10 mouse cellular contexts compared by ENCODE assay signal in genomic region chr15:78172256-78172898, GRCm38 (mm10). TPM values are rescaled to one million over a fixed set of nuclear protein-coding genes. Genes with fewer than 3 reads are reported as not detected.
DNase-seq lines count a peak whose midpoint lies in the region; ATAC-seq lines count a peak whose summit lies in the region.
"Had no signal": no experiment of that assay in that cellular context is flagged by ENCODE, and none has a peak within 500 bp of the region (broad histone marks: within the 10 kb centered on the region; RNA-seq: fewer than 3 reads in every experiment).

No protein-coding gene starts in this region.

- H3K9ac ChIP-seq in intestine, embryonic 14.5 days (ENCODE audit: low read length), result no peak overlapping the region
- H3K9ac ChIP-seq in intestine, embryonic 16.5 days (ENCODE audit: low read depth, low read length), result no peak overlapping the region
- peak overlapping the region; percentile 83 for H3K9ac ChIP-seq in forebrain, embryonic 11.5 days (ENCODE audit: low read length)
- no peak overlapping the region for H3K9ac ChIP-seq in liver, embryonic 16.5 days (ENCODE audit: low read depth, low read length)
- H3K9ac ChIP-seq in kidney, embryonic 16.5 days (replicated peaks; ENCODE audit: low read length), result no peak overlapping the region

- no peak overlapping the region for H3K27ac ChIP-seq in intestine, embryonic 14.5 days (ENCODE audit: low read depth)
- H3K27ac ChIP-seq in intestine, embryonic 16.5 days (ENCODE audit: low read length), result no peak overlapping the region
- H3K27ac ChIP-seq in forebrain, embryonic 11.5 days (ENCODE audit: low read depth, low read length), result no peak overlapping the region
- no peak overlapping the region for H3K27ac ChIP-seq in liver, embryonic 16.5 days (ENCODE audit: low read length)
- no peak overlapping the region for H3K27ac ChIP-seq in kidney, embryonic 16.5 days (ENCODE audit: low read length)

- H3K36me3 ChIP-seq in intestine, embryonic 14.5 days (ENCODE audit: control insufficient read depth, insufficient read depth, low read length), result peaks cover 5% of the 10 kb centered on the region; the same call in 1 of the 2 replicates
- H3K36me3 ChIP-seq in intestine, embryonic 16.5 days (ENCODE audit: control insufficient read depth, insufficient read depth, low read length), result no peaks in the 10 kb centered on the region
- H3K36me3 ChIP-seq in forebrain, embryonic 11.5 days (ENCODE audit: control insufficient read depth, insufficient read depth, low read length), result no peaks in the 10 kb centered on the region
- H3K36me3 ChIP-seq in liver, embryonic 16.5 days (ENCODE audit: control insufficient read depth, insufficient read depth), result no peaks in the 10 kb centered on the region
- no peaks in the 10 kb centered on the region for H3K36me3 ChIP-seq in kidney, embryonic 16.5 days (ENCODE audit: insufficient read depth, low read length)

- peaks cover 15% of the 10 kb centered on the region for H3K4me1 ChIP-seq in intestine, embryonic 14.5 days (replicated peaks; ENCODE audit: control insufficient read depth, insufficient read depth, low read length)
- peaks cover 14% of the 10 kb centered on the region; the same call in 1 of the 2 replicates for H3K4me1 ChIP-seq in intestine, embryonic 16.5 days (ENCODE audit: control insufficient read depth, insufficient read depth, low read length)
- H3K4me1 ChIP-seq in forebrain, embryonic 11.5 days (replicated peaks; ENCODE audit: control insufficient read depth, insufficient read depth, low read length), result peaks cover 10% of the 10 kb centered on the region; the same call in 1 of the 2 replicates
- H3K4me1 ChIP-seq in liver, embryonic 16.5 days (ENCODE audit: control insufficient read depth, low read depth, low read length), result peaks cover 18% of the 10 kb centered on the region
- peaks cover 14% of the 10 kb centered on the region for H3K4me1 ChIP-seq in kidney, embryonic 16.5 days (ENCODE audit: insufficient read depth, low read length)

- H3K4me3 ChIP-seq in intestine, embryonic 14.5 days (ENCODE audit: low read depth, low read length), result no peak overlapping the region
- H3K4me3 ChIP-seq in intestine, embryonic 16.5 days (ENCODE audit: low read length), result no peak overlapping the region
- H3K4me3 ChIP-seq in forebrain, embryonic 11.5 days (ENCODE audit: low read depth, low read length), result peak overlapping the region; percentile 57
- H3K4me3 ChIP-seq in liver, embryonic 16.5 days (ENCODE audit: low read depth, low read length), result no peak overlapping the region
- no peak overlapping the region for H3K4me3 ChIP-seq in kidney, embryonic 16.5 days (ENCODE audit: low read length)

- 84% methylated on average over 11 of the region's 11 CpGs for WGBS in intestine, embryonic 14.5 days
- 78% methylated on average over 11 of the region's 11 CpGs for WGBS in intestine, embryonic 16.5 days
- WGBS in forebrain, embryonic 11.5 days, result 73% methylated on average over 11 of the region's 11 CpGs
- 59% methylated on average over 11 of the region's 11 CpGs for WGBS in liver, embryonic 16.5 days (ENCODE audit: insufficient replicate concordance)
- WGBS in kidney, embryonic 16.5 days, result 81% methylated on average over 11 of the region's 11 CpGs

- H3K27me3 ChIP-seq in intestine, embryonic 14.5 days (replicated peaks; ENCODE audit: control insufficient read depth, insufficient read depth, low read length), result no peaks in the 10 kb centered on the region
- no peaks in the 10 kb centered on the region for H3K27me3 ChIP-seq in intestine, embryonic 16.5 days (replicated peaks; ENCODE audit: control insufficient read depth, insufficient read depth, low read length)
- no peaks in the 10 kb centered on the region for H3K27me3 ChIP-seq in forebrain, embryonic 11.5 days (ENCODE audit: control insufficient read depth, insufficient read depth, low read length)
- H3K27me3 ChIP-seq in liver, embryonic 16.5 days (ENCODE audit: control insufficient read depth, insufficient read depth, low read depth, low read length), result no peaks in the 10 kb centered on the region
- H3K27me3 ChIP-seq in kidney, embryonic 16.5 days (ENCODE audit: insufficient read depth, low read length), result no peaks in the 10 kb centered on the region
- H3K27me3 ChIP-seq: Patski had no signal

- DNase-seq in intestine, embryonic 14.5 days (ENCODE audit: low spot score), result no peak
- peak; percentile 21 to 23 for DNase-seq in CD8-positive naive resting alpha-beta T cell, adult 2 months (ENCODE audit: low read depth in 2 of 2, low spot score in 2 of 2)
- DNase-seq in forebrain, embryonic 11.5 days (ENCODE audit: low spot score), result no peak
- peak; percentile 59 for DNase-seq in thymus, postnatal 4 days
- DNase-seq in kidney, adult 9 months, result no peak

- no peak for ATAC-seq in intestine, embryonic 14.5 days (replicated peaks; ENCODE audit: low FRiP score, low TSS enrichment, low read depth)
- ATAC-seq in intestine, embryonic 16.5 days, result no peak
- no peak for ATAC-seq in forebrain, embryonic 11.5 days (replicated peaks; ENCODE audit: low FRiP score)
- no peak for ATAC-seq in liver, embryonic 16.5 days (ENCODE audit: low read depth)
- ATAC-seq in kidney, embryonic 16.5 days (ENCODE audit: low FRiP score, low TSS enrichment), result no peak
- ATAC-seq: Patski had no signal

- no peaks in the 10 kb centered on the region for H3K9me3 ChIP-seq in intestine, embryonic 14.5 days (ENCODE audit: control insufficient read depth, low read length)
- no peaks in the 10 kb centered on the region for H3K9me3 ChIP-seq in intestine, embryonic 16.5 days (ENCODE audit: control insufficient read depth, low read length)
- H3K9me3 ChIP-seq in forebrain, embryonic 11.5 days (ENCODE audit: control insufficient read depth, low read length), result no peaks in the 10 kb centered on the region
- no peaks in the 10 kb centered on the region for H3K9me3 ChIP-seq in liver, embryonic 16.5 days (replicated peaks; ENCODE audit: control insufficient read depth, low read length)
- H3K9me3 ChIP-seq in kidney, embryonic 16.5 days (ENCODE audit: low read length), result no peaks in the 10 kb centered on the region

- peak overlapping the region; percentile 88; the same call in 1 of the 2 replicates for H3K4me2 ChIP-seq in intestine, embryonic 14.5 days (ENCODE audit: low read length)
- no peak overlapping the region for H3K4me2 ChIP-seq in intestine, embryonic 16.5 days (ENCODE audit: low read depth, low read length)
- peak overlapping the region; percentile 90 for H3K4me2 ChIP-seq in forebrain, embryonic 11.5 days (ENCODE audit: low read depth, low read length, severe bottlenecking)
- peak overlapping the region; percentile 97 for H3K4me2 ChIP-seq in liver, embryonic 16.5 days (ENCODE audit: low read depth, low read length)
- no peak overlapping the region; the same call in 1 of the 2 replicates for H3K4me2 ChIP-seq in kidney, embryonic 16.5 days (replicated peaks; ENCODE audit: low read depth, low read length)

RNA-seq across cellular contexts. Expression of gene Ift27, which starts 1.5 kb away (rescaled TPM):
- 82.9 and 83.3 TPM in 2 replicates for polyA plus RNA-seq in intestine, embryonic 14.5 days (2014; fragmentation: Nextera tagmentation; extraction: Ambion mirVana)
- polyA plus RNA-seq in intestine, embryonic 16.5 days (2015; fragmentation: Nextera tagmentation; extraction: Ambion mirVana), result 51.7 and 57.4 TPM in 2 replicates
- 142 and 145 TPM in 2 replicates for polyA plus RNA-seq in forebrain, embryonic 11.5 days (2014; fragmentation: Nextera tagmentation; extraction: Ambion mirVana)
- polyA plus RNA-seq in liver, embryonic 16.5 days (2015; fragmentation: Nextera tagmentation; extraction: Ambion mirVana), result 26.6 and 27.8 TPM in 2 replicates
- polyA plus RNA-seq in kidney, embryonic 16.5 days (2015; fragmentation: Nextera tagmentation; extraction: Ambion mirVana), result 83.7 and 91.0 TPM in 2 replicates

RNA-seq across cellular contexts. Expression of gene Pvalb, which starts 33.8 kb away (rescaled TPM):
- polyA plus RNA-seq in intestine, embryonic 14.5 days (2014; fragmentation: Nextera tagmentation; extraction: Ambion mirVana), result not detected in 2 replicates
- not detected in 2 replicates for polyA plus RNA-seq in intestine, embryonic 16.5 days (2015; fragmentation: Nextera tagmentation; extraction: Ambion mirVana)
- not detected in 2 replicates for polyA plus RNA-seq in forebrain, embryonic 11.5 days (2014; fragmentation: Nextera tagmentation; extraction: Ambion mirVana)
- polyA plus RNA-seq in liver, embryonic 16.5 days (2015; fragmentation: Nextera tagmentation; extraction: Ambion mirVana), result not detected in 2 replicates
- polyA plus RNA-seq in kidney, embryonic 16.5 days (2015; fragmentation: Nextera tagmentation; extraction: Ambion mirVana), result 0.44 TPM in 1 of 2 replicates, not detected in the other
- polyA plus RNA-seq: Patski had no signal

RNA-seq across cellular contexts. Expression of gene Cacng2, which starts 52.5 kb away (rescaled TPM):
- polyA plus RNA-seq in intestine, embryonic 14.5 days (2014; fragmentation: Nextera tagmentation; extraction: Ambion mirVana), result 0.07 and 0.15 TPM in 2 replicates
- 0.06 and 0.07 TPM in 2 replicates for polyA plus RNA-seq in intestine, embryonic 16.5 days (2015; fragmentation: Nextera tagmentation; extraction: Ambion mirVana)
- polyA plus RNA-seq in forebrain, embryonic 11.5 days (2014; fragmentation: Nextera tagmentation; extraction: Ambion mirVana), result 0.56 and 0.75 TPM in 2 replicates
- polyA plus RNA-seq in liver, embryonic 16.5 days (2015; fragmentation: Nextera tagmentation; extraction: Ambion mirVana), result not detected in 2 replicates
- polyA plus RNA-seq in kidney, embryonic 16.5 days (2015; fragmentation: Nextera tagmentation; extraction: Ambion mirVana), result not detected in 2 replicates
- polyA plus RNA-seq: gonadal fat pad, adult 2 months; Patski had no signal

Comparison
In these comparisons a context has a peak if more than half of its experiments do, and no peak if none do; other contexts are left out.
1. H3K4me2 ChIP-seq: peak in intestine, embryonic 14.5 days (single experiment), forebrain, embryonic 11.5 days (single experiment) and liver, embryonic 16.5 days (single experiment); none in intestine, embryonic 16.5 days (single experiment) and kidney, embryonic 16.5 days (single experiment).
2. DNase-seq: peak in CD8-positive naive resting alpha-beta T cell, adult 2 months (2 of 2) and thymus, postnatal 4 days (single experiment); none in intestine, embryonic 14.5 days (single experiment), forebrain, embryonic 11.5 days (single experiment) and kidney, adult 9 months (single experiment).